Mouse (Mus musculus): Measurements from ENCODE around the gene Ptpn3. TPM values are rescaled to one million over a fixed set of nuclear protein-coding genes. Genes with fewer than 3 reads are reported as not detected.

The Ptpn3 gene
- polyA plus RNA-seq, 2 experiments: 0.38 to 0.46 TPM

DNA sequence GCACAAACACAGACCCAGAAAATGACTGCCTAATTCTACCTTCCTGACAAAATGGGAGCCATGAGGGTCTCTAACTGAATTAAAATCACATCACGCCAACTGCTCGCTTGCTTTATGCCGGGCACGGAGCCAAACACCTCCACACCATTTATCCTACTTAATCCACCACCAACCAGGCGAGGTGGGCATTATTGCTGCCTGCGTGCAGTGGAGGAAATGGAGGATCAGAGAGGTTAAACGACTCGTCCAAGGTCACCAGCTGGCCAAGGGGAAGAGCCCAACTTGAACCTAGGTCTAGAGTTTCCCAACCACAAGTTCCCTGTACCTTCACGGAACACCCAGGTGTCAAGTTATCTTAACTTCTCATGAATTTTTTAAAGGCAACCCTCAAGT is 2.3 kb downstream of the Ptpn3 start:
- Histone ChIP-seq H3K9me3 (ENCODE audit: control insufficient read depth, low read length) (no peaks in the 10 kb centered on the region), H3K9ac (replicated peaks) (no peak overlapping the region), H3K27ac (no peak overlapping the region), H3K36me3 (replicated peaks; ENCODE audit: control insufficient read depth, insufficient read depth, low read depth) (no peaks in the 10 kb centered on the region), H3K4me2 (ENCODE audit: low read depth) (peak overlapping the region; percentile 67), H3K4me3 (ENCODE audit: insufficient read depth in 1 of 2, low read depth in 2 of 2, low read length in 2 of 2) (peak overlapping the region in 1 of 2 experiments; percentile 44; a peak in 1 of 4 replicates), H3K27me3 (ENCODE audit: control insufficient read depth, insufficient read depth, low read length) (peaks cover 40% of the 10 kb centered on the region), H3K4me1 (replicated peaks; ENCODE audit: control insufficient read depth in 2 of 2, insufficient read depth in 2 of 2, low read length in 1 of 2) (no peaks in the 10 kb centered on the region; a peak in 1 of 4 replicates)
- TF ChIP-seq CTCF (IDR thresholded peaks at IDR 0.05; ENCODE audit: low read depth) (no peak), EP300 (IDR thresholded peaks at IDR 0.05; ENCODE audit: low read depth) (no peak)
- WGBS (ENCODE audit: insufficient replicate concordance): 6% methylated on average over 9 of the region's 9 CpGs
- DNase-seq (ENCODE audit: low read depth in 3 of 3, low spot score in 3 of 3): no peak
- no peak for ATAC-seq (ENCODE audit: insufficient read depth)

- no peaks in the 10 kb centered on the region for H3K9me3 ChIP-seq (ENCODE audit: control insufficient read depth, low read length)
- TF ChIP-seq EP300 (IDR thresholded peaks at IDR 0.05; ENCODE audit: low read depth) (no peak), CTCF (IDR thresholded peaks at IDR 0.05; ENCODE audit: low read depth) (no peak)
- H3K4me2 ChIP-seq (ENCODE audit: low read depth): no peak overlapping the region
- peaks cover 40% of the 10 kb centered on the region for H3K27me3 ChIP-seq (ENCODE audit: control insufficient read depth, insufficient read depth, low read length)
- ATAC-seq (ENCODE audit: insufficient read depth) (no peak), DNase-seq (ENCODE audit: low read depth in 3 of 3, low spot score in 3 of 3) (no peak)
- H3K27ac ChIP-seq: no peak overlapping the region
- no peaks in the 10 kb centered on the region; a peak in 1 of 4 replicates for H3K4me1 ChIP-seq (replicated peaks; ENCODE audit: control insufficient read depth in 2 of 2, insufficient read depth in 2 of 2, low read length in 1 of 2)
- H3K9ac ChIP-seq (replicated peaks): no peak overlapping the region
- WGBS (ENCODE audit: insufficient replicate concordance): 57% methylated on average over 4 of the region's 4 CpGs
- H3K36me3 ChIP-seq (replicated peaks; ENCODE audit: control insufficient read depth, insufficient read depth, low read depth): no peaks in the 10 kb centered on the region
- H3K4me3 ChIP-seq (ENCODE audit: insufficient read depth in 1 of 2, low read depth in 2 of 2, low read length in 2 of 2): no peak overlapping the region
Measured at GRCm38 (mm10) chr4:57298181-57298580, 3.5 kb downstream of the Ptpn3 start.

- Histone ChIP-seq H3K27me3 (ENCODE audit: control insufficient read depth, insufficient read depth, low read length) (peaks cover 18% of the 10 kb centered on the region), H3K4me1 (replicated peaks; ENCODE audit: control insufficient read depth in 2 of 2, insufficient read depth in 2 of 2, low read length in 1 of 2) (no peaks in the 10 kb centered on the region; a peak in 1 of 4 replicates), H3K27ac (no peak overlapping the region), H3K9me3 (ENCODE audit: control insufficient read depth, low read length) (no peaks in the 10 kb centered on the region), H3K4me2 (ENCODE audit: low read depth) (no peak overlapping the region), H3K9ac (replicated peaks) (no peak overlapping the region), H3K4me3 (ENCODE audit: insufficient read depth in 1 of 2, low read depth in 2 of 2, low read length in 2 of 2) (no peak overlapping the region), H3K36me3 (replicated peaks; ENCODE audit: control insufficient read depth, insufficient read depth, low read depth) (no peaks in the 10 kb centered on the region)
- 53% methylated on average over 9 of the region's 9 CpGs for WGBS (ENCODE audit: insufficient replicate concordance)
- ATAC-seq (ENCODE audit: insufficient read depth): no peak
- DNase-seq (ENCODE audit: low read depth in 3 of 3, low spot score in 3 of 3): no peak
- TF ChIP-seq EP300 (IDR thresholded peaks at IDR 0.05; ENCODE audit: low read depth): no peak
- TF ChIP-seq CTCF (IDR thresholded peaks at IDR 0.05; ENCODE audit: low read depth): no peak
Measured at GRCm38 (mm10) chr4:57294971-57295656, 6.5 kb downstream of the Ptpn3 start.

DNA sequence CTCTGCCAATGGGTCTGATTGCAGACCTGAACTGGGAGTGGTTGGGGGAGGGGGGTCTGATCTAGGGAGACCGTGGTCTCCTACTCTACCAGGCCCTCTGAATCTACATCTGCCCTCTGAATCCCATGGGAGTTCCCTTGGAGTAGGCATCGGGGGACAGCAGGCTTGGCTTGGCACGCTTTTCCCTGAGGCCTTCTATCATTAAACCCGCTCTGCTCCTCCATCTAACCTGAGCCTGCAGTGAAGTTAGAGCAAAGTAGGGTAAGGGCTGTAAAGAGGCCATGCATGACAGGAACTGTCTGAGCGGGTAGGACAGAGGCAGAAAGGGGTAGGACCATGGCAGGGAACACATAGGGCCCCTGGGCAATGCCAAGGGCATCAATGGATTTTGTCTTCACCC is 9.0 kb downstream of the Ptpn3 start:
- H3K9ac ChIP-seq (replicated peaks): no peak overlapping the region
- TF ChIP-seq EP300 (IDR thresholded peaks at IDR 0.05; ENCODE audit: low read depth) (no peak), CTCF (IDR thresholded peaks at IDR 0.05; ENCODE audit: low read depth) (no peak)
- H3K27me3 ChIP-seq (ENCODE audit: control insufficient read depth, insufficient read depth, low read length): no peaks in the 10 kb centered on the region
- ATAC-seq (ENCODE audit: insufficient read depth): no peak
- H3K4me2 ChIP-seq (ENCODE audit: low read depth): no peak overlapping the region
- no peaks in the 10 kb centered on the region for H3K36me3 ChIP-seq (replicated peaks; ENCODE audit: control insufficient read depth, insufficient read depth, low read depth)
- WGBS (ENCODE audit: insufficient replicate concordance): 54% methylated on average over 5 of the region's 5 CpGs
- no peaks in the 10 kb centered on the region for H3K9me3 ChIP-seq (ENCODE audit: control insufficient read depth, low read length)
- H3K4me1 ChIP-seq (replicated peaks; ENCODE audit: control insufficient read depth in 2 of 2, insufficient read depth in 2 of 2, low read length in 1 of 2): no peaks in the 10 kb centered on the region
- no peak overlapping the region for H3K4me3 ChIP-seq (ENCODE audit: insufficient read depth in 1 of 2, low read depth in 2 of 2, low read length in 2 of 2)
- DNase-seq (ENCODE audit: low read depth in 3 of 3, low spot score in 3 of 3): no peak
- H3K27ac ChIP-seq: no peak overlapping the region

DNA sequence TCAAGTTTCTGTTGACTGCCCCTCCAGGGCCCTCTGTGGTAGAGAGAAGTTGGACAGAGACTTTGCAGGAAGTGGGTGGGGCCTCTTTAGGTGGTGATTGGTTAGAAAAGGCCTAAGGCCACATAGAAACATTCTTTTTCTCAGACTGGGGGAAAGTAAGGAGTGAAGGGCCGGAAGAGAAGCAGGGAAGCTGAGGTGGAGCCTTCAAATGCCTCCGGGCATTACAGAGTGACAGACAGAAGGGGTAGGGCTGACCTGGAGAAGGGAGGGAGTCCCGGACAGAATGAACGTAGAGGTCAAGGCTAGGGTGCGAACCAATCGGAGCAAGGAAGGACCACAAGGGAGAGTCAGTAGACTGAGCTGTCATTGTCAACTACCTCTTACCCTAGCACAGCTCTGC is 11.6 kb downstream of the Ptpn3 start:
- no peak overlapping the region for H3K9ac ChIP-seq (replicated peaks)
- no peaks in the 10 kb centered on the region for H3K36me3 ChIP-seq (replicated peaks; ENCODE audit: control insufficient read depth, insufficient read depth, low read depth)
- TF ChIP-seq EP300 (IDR thresholded peaks at IDR 0.05; ENCODE audit: low read depth) (no peak), CTCF (IDR thresholded peaks at IDR 0.05; ENCODE audit: low read depth) (no peak)
- no peak overlapping the region for H3K27ac ChIP-seq
- no peak for ATAC-seq (ENCODE audit: insufficient read depth)
- H3K4me1 ChIP-seq (replicated peaks; ENCODE audit: control insufficient read depth in 2 of 2, insufficient read depth in 2 of 2, low read length in 1 of 2): no peaks in the 10 kb centered on the region
- WGBS (ENCODE audit: insufficient replicate concordance): 67% methylated on average over 6 of the region's 6 CpGs
- no peak overlapping the region for H3K4me3 ChIP-seq (ENCODE audit: insufficient read depth in 1 of 2, low read depth in 2 of 2, low read length in 2 of 2)
- H3K9me3 ChIP-seq (ENCODE audit: control insufficient read depth, low read length): no peaks in the 10 kb centered on the region
- DNase-seq (ENCODE audit: low read depth in 3 of 3, low spot score in 3 of 3): no peak
- H3K4me2 ChIP-seq (ENCODE audit: low read depth): no peak overlapping the region
- H3K27me3 ChIP-seq (ENCODE audit: control insufficient read depth, insufficient read depth, low read length): no peaks in the 10 kb centered on the region
